Mouse (Mus musculus) heart, embryonic 15.5 days (tissue): ENCODE results near the gene 1110051M20Rik. TPM values are rescaled to one million over a fixed set of nuclear protein-coding genes. Genes with fewer than 3 reads are reported as not detected.
"Not testable (repeated sequence)": the region's sequence is repeated elsewhere in the genome, so short reads cannot be mapped to it uniquely, and the experiment has no call there.

Experiments used
- ATAC-seq: fragments of 200-750 bp; cut with Nextera tagmentation; replicated peaks from 2 replicates; pipeline ENCODE4 v1.8.0; 2017; ENCODE audit warnings: low read depth, moderate TSS enrichment; ENCODE audit not compliant: insufficient number of reproducible peaks, insufficient read depth, low FRiP score
- H3K27ac ChIP-seq: fragments of 300-500 bp; sonication (generic); 2 replicates; pipeline ENCODE4 v1.5.1; 2015; ENCODE audit warnings: mild to moderate bottlenecking, inconsistent platforms
- H3K27me3 ChIP-seq: fragments of 300-500 bp; sonication (generic); 2 replicates; pipeline ENCODE4 v1.6.1; 2015; ENCODE audit warnings: inconsistent platforms
- H3K36me3 ChIP-seq: fragments of 300-500 bp; sonication (generic); 2 replicates; pipeline ENCODE4 v1.6.1; 2015; ENCODE audit warnings: mild to moderate bottlenecking, inconsistent platforms
- H3K4me1 ChIP-seq: fragments of 300-500 bp; sonication (generic); replicated peaks from 2 replicates; pipeline ENCODE4 v1.6.1; 2015; ENCODE audit warnings: inconsistent platforms
- H3K4me2 ChIP-seq: fragments of 300-500 bp; sonication (generic); 2 replicates; pipeline ENCODE4 v1.6.1; 2015; ENCODE audit warnings: inconsistent platforms, mild to moderate bottlenecking, moderate library complexity
- H3K4me3 ChIP-seq: fragments of 300-500 bp; sonication (generic); 2 replicates; pipeline ENCODE4 v1.5.1; 2015; ENCODE audit warnings: mild to moderate bottlenecking, inconsistent platforms
- H3K9ac ChIP-seq: fragments of 300-500 bp; sonication (generic); 2 replicates; pipeline ENCODE4 v1.6.1; 2015; ENCODE audit warnings: mild to moderate bottlenecking, inconsistent platforms
- H3K9me3 ChIP-seq: fragments of 300-500 bp; sonication (generic); replicated peaks from 2 replicates; pipeline ENCODE4 v1.6.1; 2016; ENCODE audit warnings: inconsistent platforms
- WGBS: fragments of 180-500 bp; shearing (Covaris S2); methylation state at CpG from one replicate; pipeline ENCODE4 v1.1.7; 2015; ENCODE audit warnings: mixed read lengths; 5-methylcytosine and 5-hydroxymethylcytosine counted together
- polyA plus RNA-seq: library from polyadenylated mRNA; unstranded; fragments of >200 nt; fragmentation: Nextera tagmentation; extraction: Ambion mirVana; gene quantifications from 2 replicates; pipeline ENCODE4 v1.2.1, GENCODE M21; 2015

Gene 1110051M20Rik
- polyA plus RNA-seq, 1 experiment from 2014 or later = 34.8 TPM

- peak; percentile 77 for ATAC-seq
- H3K4me1 ChIP-seq = peaks cover 50% of the 10 kb centered on the region
- under 1% methylated on average over 52 of the region's 52 CpGs for WGBS
These were observed 188.0 kb downstream of the 1110051M20Rik start for GRCm38 (mm10) chr2:91256256-91257125.

GRCm38 (mm10) chr2:91255661-91256150 lies 188.8 kb downstream of the 1110051M20Rik start, which contains the start of gene Pacsin3:
Pacsin3 (plus strand) TSS chr2:91255954.
- Histone ChIP-seq H3K27me3 (peaks cover 3% of the 10 kb centered on the region; the same call in 1 of the 2 replicates), H3K4me1 (peaks cover 50% of the 10 kb centered on the region), H3K36me3 (peaks cover 2% of the 10 kb centered on the region; the same call in 1 of the 2 replicates), H3K4me2 (peak within 1 kb of the TSS; percentile 93), H3K9me3 (no peaks in the 10 kb centered on the region), H3K9ac (peak within 1 kb of the TSS; percentile 69), H3K4me3 (peak within 1 kb of the TSS; percentile 84), H3K27ac (peak within 1 kb of the TSS; percentile 81)
- peak; percentile 43; the same call in 1 of the 2 replicates for ATAC-seq
- 4% methylated on average over 27 of the region's 27 CpGs for WGBS

More at GRCm38 (mm10) chr2:91256256-91257125, 188.0 kb downstream of the 1110051M20Rik start:
- H3K9me3 ChIP-seq = no peaks in the 10 kb centered on the region
- peak overlapping the region; percentile 69 for H3K9ac ChIP-seq
- peak overlapping the region; percentile 81 for H3K27ac ChIP-seq
- H3K4me2 ChIP-seq = peak overlapping the region; percentile 93
- peaks cover 3% of the 10 kb centered on the region; the same call in 1 of the 2 replicates for H3K27me3 ChIP-seq
- peaks cover 10% of the 10 kb centered on the region; the same call in 1 of the 2 replicates for H3K36me3 ChIP-seq
- peak overlapping the region; percentile 84 for H3K4me3 ChIP-seq

DNA sequence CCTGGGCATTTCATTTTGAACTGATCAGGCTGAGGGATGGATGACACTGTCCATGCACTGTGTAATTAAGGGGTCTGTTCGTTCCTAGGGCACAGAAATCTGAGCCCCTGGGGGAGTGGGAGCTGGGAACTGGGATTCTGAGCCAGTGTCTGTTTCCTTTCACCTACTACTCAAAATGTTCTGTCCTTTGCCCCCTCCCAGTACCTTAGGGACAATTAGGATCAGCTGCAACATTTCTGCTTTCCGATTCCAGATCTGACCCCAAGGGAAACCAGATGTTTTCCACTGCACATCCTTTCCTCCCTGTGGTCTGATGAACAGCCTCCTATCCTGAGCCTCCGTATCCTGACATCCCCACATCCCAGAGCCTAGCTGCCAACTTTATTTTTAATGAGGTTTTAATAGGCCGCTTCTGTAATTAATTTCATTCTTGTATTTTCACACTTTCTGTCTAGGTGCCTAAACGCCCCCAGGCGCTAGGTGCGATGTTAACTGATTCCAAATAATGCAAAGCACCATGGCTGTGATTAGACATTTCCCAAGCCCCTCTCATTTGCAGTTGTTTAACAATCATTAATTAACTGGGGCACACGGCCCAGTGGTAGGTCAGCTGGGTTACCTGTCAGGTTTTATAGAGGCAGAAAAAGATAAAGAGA lies 189.7 kb downstream of the 1110051M20Rik start:
- Histone ChIP-seq H3K4me2 (peak overlapping the region; percentile 93), H3K4me1 (peaks cover 45% of the 10 kb centered on the region), H3K9me3 (no peaks in the 10 kb centered on the region), H3K36me3 (no peaks in the 10 kb centered on the region), H3K27ac (no peak overlapping the region; the same call in 1 of the 2 replicates), H3K4me3 (peak overlapping the region; percentile 84; the same call in 1 of the 2 replicates), H3K9ac (no peak overlapping the region), H3K27me3 (peaks cover 3% of the 10 kb centered on the region; the same call in 1 of the 2 replicates)
- no peak for ATAC-seq
- WGBS = 46% methylated on average over 8 of the region's 8 CpGs

DNA sequence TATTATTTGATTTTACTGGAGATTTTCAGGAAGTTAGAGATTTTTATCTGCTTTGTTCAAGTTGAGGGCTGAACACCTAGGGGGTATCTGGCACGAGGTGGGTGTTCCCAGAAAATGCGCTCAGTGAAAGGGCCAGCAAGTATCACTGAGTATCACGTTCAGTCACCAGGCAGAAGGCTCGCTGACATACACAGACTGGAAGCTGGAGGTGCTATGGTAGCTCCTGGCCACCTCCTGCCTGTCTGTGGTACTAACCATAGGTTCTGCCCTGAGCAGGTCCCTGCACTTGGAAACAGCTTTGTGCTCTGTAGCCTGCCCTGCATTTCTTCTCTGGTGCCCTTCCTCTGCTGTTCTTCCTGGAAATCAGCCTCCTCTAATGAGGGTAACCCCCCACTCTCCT lies 192.0 kb downstream of the 1110051M20Rik start:
- peaks cover 3% of the 10 kb centered on the region; the same call in 1 of the 2 replicates for H3K27me3 ChIP-seq
- no peak overlapping the region for H3K9ac ChIP-seq
- WGBS = 39% methylated on average over 4 of the region's 4 CpGs
- peak overlapping the region; percentile 63 for H3K27ac ChIP-seq
- no peaks in the 10 kb centered on the region for H3K9me3 ChIP-seq
- H3K4me3 ChIP-seq = no peak overlapping the region
- H3K36me3 ChIP-seq = no peaks in the 10 kb centered on the region
- no peak overlapping the region for H3K4me2 ChIP-seq
- H3K4me1 ChIP-seq = peaks cover 22% of the 10 kb centered on the region
- no peak for ATAC-seq

- Histone ChIP-seq H3K27ac (peak overlapping the region; percentile 63), H3K9ac (no peak overlapping the region), H3K4me1 (peaks cover 17% of the 10 kb centered on the region), H3K4me2 (no peak overlapping the region), H3K9me3 (no peaks in the 10 kb centered on the region), H3K4me3 (no peak overlapping the region), H3K36me3 (no peaks in the 10 kb centered on the region), H3K27me3 (peaks cover 3% of the 10 kb centered on the region; the same call in 1 of the 2 replicates)
- ATAC-seq = no peak
- 45% methylated on average over 4 of the region's 4 CpGs for WGBS
These were observed 192.5 kb downstream of the 1110051M20Rik start for GRCm38 (mm10) chr2:91252001-91252400.

DNA sequence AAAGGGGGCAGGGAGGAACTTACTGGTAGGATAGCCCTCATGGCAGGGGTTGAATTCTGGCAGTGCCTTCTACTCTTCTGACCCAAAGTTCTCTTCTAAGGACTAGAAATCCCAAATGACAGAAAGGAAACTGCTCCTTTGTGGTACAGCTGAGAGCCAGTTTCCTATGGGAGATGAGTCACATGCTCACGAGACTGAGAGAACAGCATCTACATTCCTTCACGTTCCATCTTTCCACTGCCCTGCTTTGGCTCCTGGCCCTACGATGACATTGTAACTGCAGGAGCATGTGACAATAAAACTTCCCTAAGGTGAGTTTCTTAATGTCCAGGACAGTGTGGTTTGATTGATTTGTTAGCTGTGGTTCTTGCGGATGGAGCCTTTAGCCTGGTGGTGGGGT lies 196.1 kb downstream of the 1110051M20Rik start:
- Histone ChIP-seq H3K4me1 (peaks cover 4% of the 10 kb centered on the region; the same call in 1 of the 2 replicates), H3K9ac (no peak overlapping the region), H3K9me3 (no peaks in the 10 kb centered on the region), H3K36me3 (no peaks in the 10 kb centered on the region), H3K4me2 (no peak overlapping the region), H3K27me3 (no peaks in the 10 kb centered on the region), H3K27ac (no peak overlapping the region), H3K4me3 (no peak overlapping the region)
- no peak for ATAC-seq
- WGBS = 73% methylated on average over 4 of the region's 4 CpGs

GRCm38 (mm10) chr2:91244557-91245228 lies 199.8 kb downstream of the 1110051M20Rik start:
- H3K36me3 ChIP-seq = no peaks in the 10 kb centered on the region
- H3K9me3 ChIP-seq = no peaks in the 10 kb centered on the region
- H3K27ac ChIP-seq = no peak overlapping the region
- H3K4me1 ChIP-seq = no peaks in the 10 kb centered on the region
- H3K9ac ChIP-seq = no peak overlapping the region
- H3K4me3 ChIP-seq = no peak overlapping the region
- no peaks in the 10 kb centered on the region for H3K27me3 ChIP-seq
- no peak overlapping the region for H3K4me2 ChIP-seq
- 72% methylated on average over 5 of the region's 5 CpGs for WGBS
- no peak for ATAC-seq

DNA sequence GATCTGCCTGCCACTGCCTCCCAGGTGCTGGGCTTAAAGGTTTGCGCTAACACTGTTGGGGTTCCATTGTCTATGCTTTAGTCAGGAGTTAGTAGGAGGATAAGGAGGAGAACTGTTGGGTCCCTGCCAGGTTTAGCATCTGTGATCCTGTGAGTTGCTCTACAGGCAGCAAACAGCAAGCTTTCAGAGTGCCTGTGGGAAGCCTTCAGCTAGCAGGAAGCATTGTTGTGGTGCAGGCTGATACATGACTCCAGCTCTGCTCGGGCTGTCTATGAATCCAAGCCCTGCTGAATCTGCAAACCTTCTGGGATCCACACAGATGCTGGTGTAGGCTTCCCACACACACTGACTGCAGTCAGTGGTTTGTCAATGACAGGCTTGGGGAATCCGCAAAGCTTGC lies 201.1 kb downstream of the 1110051M20Rik start:
- H3K4me1 ChIP-seq = no peaks in the 10 kb centered on the region
- no peak overlapping the region for H3K27ac ChIP-seq
- no peak for ATAC-seq
- no peaks in the 10 kb centered on the region for H3K9me3 ChIP-seq
- no peak overlapping the region for H3K9ac ChIP-seq
- H3K36me3 ChIP-seq = no peaks in the 10 kb centered on the region
- no peak overlapping the region for H3K4me2 ChIP-seq
- no peak overlapping the region for H3K4me3 ChIP-seq
- H3K27me3 ChIP-seq = no peaks in the 10 kb centered on the region
- 64% methylated on average over 3 of the region's 3 CpGs for WGBS

- Histone ChIP-seq H3K4me1 (0 out of 2 replicates have a peak, but pooled peaks cover 2% of the 10 kb centered on the region), H3K9ac (no peak overlapping the region), H3K36me3 (no peaks in the 10 kb centered on the region), H3K27me3 (no peaks in the 10 kb centered on the region), H3K4me2 (no peak overlapping the region), H3K9me3 (no peaks in the 10 kb centered on the region), H3K27ac (no peak overlapping the region), H3K4me3 (no peak overlapping the region)
- WGBS = 65% methylated on average over 5 of the region's 5 CpGs
- ATAC-seq = no peak
These were observed 202.0 kb downstream of the 1110051M20Rik start for GRCm38 (mm10) chr2:91242547-91242946.

GRCm38 (mm10) chr2:91237511-91238080 lies 206.9 kb downstream of the 1110051M20Rik start:
- WGBS = 12% methylated on average over 4 of the region's 4 CpGs
- Histone ChIP-seq H3K4me2 (peak overlapping the region; percentile 79), H3K9ac (peak overlapping the region; percentile 65; the same call in 1 of the 2 replicates), H3K27ac (peak overlapping the region; percentile 93), H3K4me3 (peak overlapping the region; percentile 59)
- H3K4me1 ChIP-seq, H3K9me3 ChIP-seq, H3K36me3 ChIP-seq, H3K27me3 ChIP-seq: not testable (repeated sequence)
- ATAC-seq = 0 out of 2 replicates have a peak, but pooled peaks have one; percentile 3
